ENCODE assay signal across 8 mouse cellular contexts in genomic region chr11:102376196-102376835, GRCm38 (mm10). TPM values are rescaled to one million over a fixed set of nuclear protein-coding genes. Genes with fewer than 3 reads are reported as not detected.
DNase-seq lines count a peak whose midpoint lies in the region; ATAC-seq and TF ChIP-seq lines count a peak whose summit lies in the region.

No protein-coding gene starts in this region.

- TF ChIP-seq CTCF in lung, adult 2 months (IDR thresholded peaks at IDR 0.05; ENCODE audit: insufficient read depth, low read length): no peak

- H3K4me2 ChIP-seq in lung, embryonic 15.5 days: peak overlapping the region; percentile 50
- peak overlapping the region; percentile 51 for H3K4me2 ChIP-seq in embryonic facial prominence, embryonic 13.5 days
- peak overlapping the region; percentile 51 for H3K4me2 ChIP-seq in intestine, embryonic 16.5 days (ENCODE audit: low read depth, low read length)
- H3K4me2 ChIP-seq in neural tube, embryonic 13.5 days: peak overlapping the region; percentile 46

- no peak overlapping the region for H3K9ac ChIP-seq in lung, embryonic 15.5 days
- H3K9ac ChIP-seq in embryonic facial prominence, embryonic 13.5 days: peak overlapping the region; percentile 46; the same call in 1 of the 2 replicates
- peak overlapping the region; percentile 59 for H3K9ac ChIP-seq in intestine, embryonic 16.5 days (ENCODE audit: low read depth, low read length)
- 0 out of 2 replicates have a peak overlapping the region, but pooled peaks have one; percentile 31 for H3K9ac ChIP-seq in neural tube, embryonic 13.5 days

- H3K9me3 ChIP-seq in lung, embryonic 15.5 days: no peaks in the 10 kb centered on the region
- H3K9me3 ChIP-seq in embryonic facial prominence, embryonic 13.5 days: no peaks in the 10 kb centered on the region
- H3K9me3 ChIP-seq in intestine, embryonic 16.5 days (ENCODE audit: control insufficient read depth, low read length): 0 out of 2 replicates have a peak, but pooled peaks cover 5% of the 10 kb centered on the region
- 0 out of 2 replicates have a peak, but pooled peaks cover 6% of the 10 kb centered on the region for H3K9me3 ChIP-seq in neural tube, embryonic 13.5 days

- 15% methylated on average over 8 of the region's 8 CpGs for WGBS in lung, embryonic 15.5 days
- 29% methylated on average over 8 of the region's 8 CpGs for WGBS in lung, adult 2 months
- 14% methylated on average over 8 of the region's 8 CpGs for WGBS in embryonic facial prominence, embryonic 13.5 days
- WGBS in intestine, embryonic 16.5 days: 12% methylated on average over 8 of the region's 8 CpGs
- 18% methylated on average over 8 of the region's 8 CpGs for WGBS in neural tube, embryonic 13.5 days

- H3K27me3 ChIP-seq in lung, embryonic 15.5 days: peaks cover 3% of the 10 kb centered on the region; the same call in 1 of the 2 replicates
- H3K27me3 ChIP-seq in embryonic facial prominence, embryonic 13.5 days: peaks cover 47% of the 10 kb centered on the region
- H3K27me3 ChIP-seq in intestine, embryonic 16.5 days (replicated peaks; ENCODE audit: control insufficient read depth, insufficient read depth, low read length): 0 out of 2 replicates have a peak, but pooled peaks cover 3% of the 10 kb centered on the region
- H3K27me3 ChIP-seq in neural tube, embryonic 13.5 days: 0 out of 2 replicates have a peak, but pooled peaks cover 4% of the 10 kb centered on the region

- H3K4me3 ChIP-seq in lung, embryonic 15.5 days: no peak overlapping the region
- no peak overlapping the region for H3K4me3 ChIP-seq in lung, adult 2 months (replicated peaks; ENCODE audit: extremely low read depth, low read depth, low read length)
- 0 out of 2 replicates have a peak overlapping the region, but pooled peaks have one; percentile 18 for H3K4me3 ChIP-seq in embryonic facial prominence, embryonic 13.5 days
- peak overlapping the region; percentile 35; the same call in 1 of the 2 replicates for H3K4me3 ChIP-seq in intestine, embryonic 16.5 days (ENCODE audit: low read length)
- no peak overlapping the region for H3K4me3 ChIP-seq in neural tube, embryonic 13.5 days

- no peak for ATAC-seq in lung, embryonic 15.5 days (ENCODE audit: borderline replicate concordance, extremely low read depth, low FRiP score, low TSS enrichment)
- no peak for ATAC-seq in embryonic facial prominence, embryonic 13.5 days (ENCODE audit: insufficient number of reproducible peaks, insufficient read depth, low FRiP score, low TSS enrichment, low read depth)
- peak; percentile 10 for ATAC-seq in intestine, embryonic 16.5 days
- no peak for ATAC-seq in neural tube, embryonic 13.5 days (ENCODE audit: low read depth)

- no peak for DNase-seq in lung, adult 2 months
- DNase-seq in urinary bladder, postnatal 36 days (ENCODE audit: low spot score in 2 of 2): no peak
- DNase-seq in cerebellum, postnatal 25 days: no peak
- DNase-seq in embryo, embryonic 11 days: no peak

- peaks cover 19% of the 10 kb centered on the region for H3K4me1 ChIP-seq in lung, embryonic 15.5 days
- H3K4me1 ChIP-seq in lung, adult 2 months (ENCODE audit: control insufficient read depth, insufficient read depth, low read length): no peaks in the 10 kb centered on the region
- H3K4me1 ChIP-seq in embryonic facial prominence, embryonic 13.5 days: peaks cover 14% of the 10 kb centered on the region
- H3K4me1 ChIP-seq in intestine, embryonic 16.5 days (ENCODE audit: control insufficient read depth, insufficient read depth, low read length): peaks cover 22% of the 10 kb centered on the region
- peaks cover 21% of the 10 kb centered on the region for H3K4me1 ChIP-seq in neural tube, embryonic 13.5 days (replicated peaks)

- TF ChIP-seq POLR2A in lung, adult 2 months (IDR thresholded peaks at IDR 0.05; ENCODE audit: borderline replicate concordance, extremely low read depth, low read depth, low read length): no peak

- no peak overlapping the region for H3K27ac ChIP-seq in lung, embryonic 15.5 days
- H3K27ac ChIP-seq in embryonic facial prominence, embryonic 13.5 days: 0 out of 2 replicates have a peak overlapping the region, but pooled peaks have one; percentile 17
- peak overlapping the region; percentile 89 for H3K27ac ChIP-seq in intestine, embryonic 16.5 days (ENCODE audit: low read length)
- peak overlapping the region; percentile 38; the same call in 1 of the 2 replicates for H3K27ac ChIP-seq in neural tube, embryonic 13.5 days (replicated peaks)

- no peaks in the 10 kb centered on the region for H3K36me3 ChIP-seq in lung, embryonic 15.5 days
- H3K36me3 ChIP-seq in embryonic facial prominence, embryonic 13.5 days: no peaks in the 10 kb centered on the region
- no peaks in the 10 kb centered on the region for H3K36me3 ChIP-seq in intestine, embryonic 16.5 days (ENCODE audit: control insufficient read depth, insufficient read depth, low read length)
- no peaks in the 10 kb centered on the region for H3K36me3 ChIP-seq in neural tube, embryonic 13.5 days

RNA-seq across cellular contexts. Expression of gene Slc4a1, which starts 10.3 kb away (rescaled TPM):
- polyA plus RNA-seq in lung, embryonic 15.5 days (2015; fragmentation: Nextera tagmentation; extraction: Ambion mirVana): 10.1 and 14.0 TPM in 2 replicates
- polyA plus RNA-seq in lung, adult 2 months (2012; rRNA removed): 1.1 and 1.2 TPM in 2 replicates
- polyA plus RNA-seq in embryonic facial prominence, embryonic 13.5 days (2015; fragmentation: Nextera tagmentation; extraction: Ambion mirVana): 6.3 and 16.6 TPM in 2 replicates
- polyA plus RNA-seq in intestine, embryonic 16.5 days (2015; fragmentation: Nextera tagmentation; extraction: Ambion mirVana): 11.2 and 19.3 TPM in 2 replicates
- polyA plus RNA-seq in neural tube, embryonic 13.5 days (2015; fragmentation: Nextera tagmentation; extraction: Ambion mirVana): 4.2 and 4.9 TPM in 2 replicates

RNA-seq across cellular contexts. Expression of gene Rundc3a, which starts 16.9 kb away (rescaled TPM):
- 1.6 and 2.0 TPM in 2 replicates for polyA plus RNA-seq in lung, embryonic 15.5 days (2015; fragmentation: Nextera tagmentation; extraction: Ambion mirVana)
- 1.9 and 2.8 TPM in 2 replicates for polyA plus RNA-seq in lung, adult 2 months (2012; rRNA removed)
- 3.6 and 5.2 TPM in 2 replicates for polyA plus RNA-seq in embryonic facial prominence, embryonic 13.5 days (2015; fragmentation: Nextera tagmentation; extraction: Ambion mirVana)
- polyA plus RNA-seq in intestine, embryonic 16.5 days (2015; fragmentation: Nextera tagmentation; extraction: Ambion mirVana): 6.0 and 6.8 TPM in 2 replicates
- polyA plus RNA-seq in neural tube, embryonic 13.5 days (2015; fragmentation: Nextera tagmentation; extraction: Ambion mirVana): 156 and 161 TPM in 2 replicates

RNA-seq across cellular contexts. Expression of gene Slc25a39, which starts 31.4 kb away (rescaled TPM):
- polyA plus RNA-seq in lung, embryonic 15.5 days (2015; fragmentation: Nextera tagmentation; extraction: Ambion mirVana): 240 and 247 TPM in 2 replicates
- 258 and 290 TPM in 2 replicates for polyA plus RNA-seq in lung, adult 2 months (2012; rRNA removed)
- 191 and 195 TPM in 2 replicates for polyA plus RNA-seq in embryonic facial prominence, embryonic 13.5 days (2015; fragmentation: Nextera tagmentation; extraction: Ambion mirVana)
- 366 and 376 TPM in 2 replicates for polyA plus RNA-seq in intestine, embryonic 16.5 days (2015; fragmentation: Nextera tagmentation; extraction: Ambion mirVana)
- 154 TPM in 2 replicates for polyA plus RNA-seq in neural tube, embryonic 13.5 days (2015; fragmentation: Nextera tagmentation; extraction: Ambion mirVana)

RNA-seq across cellular contexts. Expression of gene Grn, which starts 53.8 kb away (rescaled TPM):
- 168 and 174 TPM in 2 replicates for polyA plus RNA-seq in lung, embryonic 15.5 days (2015; fragmentation: Nextera tagmentation; extraction: Ambion mirVana)
- 220 and 257 TPM in 2 replicates for polyA plus RNA-seq in lung, adult 2 months (2012; rRNA removed)
- 124 and 126 TPM in 2 replicates for polyA plus RNA-seq in embryonic facial prominence, embryonic 13.5 days (2015; fragmentation: Nextera tagmentation; extraction: Ambion mirVana)
- polyA plus RNA-seq in intestine, embryonic 16.5 days (2015; fragmentation: Nextera tagmentation; extraction: Ambion mirVana): 221 and 245 TPM in 2 replicates
- 83.3 and 88.6 TPM in 2 replicates for polyA plus RNA-seq in neural tube, embryonic 13.5 days (2015; fragmentation: Nextera tagmentation; extraction: Ambion mirVana)

RNA-seq across cellular contexts. Expression of gene Ubtf, which starts 56.8 kb away (rescaled TPM):
- polyA plus RNA-seq in lung, embryonic 15.5 days (2015; fragmentation: Nextera tagmentation; extraction: Ambion mirVana): 83.5 and 86.1 TPM in 2 replicates
- 23.9 and 27.7 TPM in 2 replicates for polyA plus RNA-seq in lung, adult 2 months (2012; rRNA removed)
- polyA plus RNA-seq in embryonic facial prominence, embryonic 13.5 days (2015; fragmentation: Nextera tagmentation; extraction: Ambion mirVana): 88.5 and 93.6 TPM in 2 replicates
- 65.5 and 66.0 TPM in 2 replicates for polyA plus RNA-seq in intestine, embryonic 16.5 days (2015; fragmentation: Nextera tagmentation; extraction: Ambion mirVana)
- polyA plus RNA-seq in neural tube, embryonic 13.5 days (2015; fragmentation: Nextera tagmentation; extraction: Ambion mirVana): 78.2 and 83.9 TPM in 2 replicates

Comparison
In these comparisons a context has a peak if more than half of its experiments do, and no peak if none do; other contexts are left out.
1. H3K4me3 ChIP-seq: peak in embryonic facial prominence, embryonic 13.5 days (single experiment) and intestine, embryonic 16.5 days (single experiment); none in lung, embryonic 15.5 days (single experiment), lung, adult 2 months (single experiment) and neural tube, embryonic 13.5 days (single experiment).
2. RNA of gene Rundc3a, which starts 16.9 kb away (polyA plus RNA-seq): 156 to 161 TPM in neural tube, embryonic 13.5 days; 6.0 to 6.8 TPM in intestine, embryonic 16.5 days, 3.6 to 5.2 TPM in embryonic facial prominence, embryonic 13.5 days, 1.9 to 2.8 TPM in lung, adult 2 months and 1.6 to 2.0 TPM in lung, embryonic 15.5 days; every median in the first group is over 10 times any median in the second.
3. Peak in every context shown above with its lines, with median percentiles within 50 percentile points of each other: H3K4me2 ChIP-seq.